Mouse (Mus musculus) testis, adult 2 months (tissue): ENCODE data around the gene Afg3l1.

Experiments used
- CTCF ChIP-seq: fragments of 200-500 bp; IDR thresholded peaks from 2 replicates; pipeline ENCODE4 v1.5.1; 2012; ENCODE audit warnings: low read depth, mild to moderate bottlenecking, inconsistent platforms, low read length, moderate library complexity; ENCODE audit not compliant: control insufficient read depth, insufficient read depth, insufficient replicate concordance
- POLR2A ChIP-seq: fragments of 200-500 bp; IDR thresholded peaks from 2 replicates; pipeline ENCODE4 v1.6.1; 2012; ENCODE audit warnings: low read depth, mild to moderate bottlenecking, inconsistent platforms, low read length, moderate library complexity; ENCODE audit not compliant: control insufficient read depth

GRCm38 (mm10) chr8:123504591-123505195 is 27.0 kb downstream of the Afg3l1 start:
- TF ChIP-seq CTCF (no peak), POLR2A (0 out of 2 replicates have a peak, but pooled peaks have one; percentile 9)
